Mouse (Mus musculus): ENCODE results near the gene Bet1l.
A peak's percentile ranks its signal among the peaks of the same experiment; 100 is the strongest.

Gene Bet1l

DNA sequence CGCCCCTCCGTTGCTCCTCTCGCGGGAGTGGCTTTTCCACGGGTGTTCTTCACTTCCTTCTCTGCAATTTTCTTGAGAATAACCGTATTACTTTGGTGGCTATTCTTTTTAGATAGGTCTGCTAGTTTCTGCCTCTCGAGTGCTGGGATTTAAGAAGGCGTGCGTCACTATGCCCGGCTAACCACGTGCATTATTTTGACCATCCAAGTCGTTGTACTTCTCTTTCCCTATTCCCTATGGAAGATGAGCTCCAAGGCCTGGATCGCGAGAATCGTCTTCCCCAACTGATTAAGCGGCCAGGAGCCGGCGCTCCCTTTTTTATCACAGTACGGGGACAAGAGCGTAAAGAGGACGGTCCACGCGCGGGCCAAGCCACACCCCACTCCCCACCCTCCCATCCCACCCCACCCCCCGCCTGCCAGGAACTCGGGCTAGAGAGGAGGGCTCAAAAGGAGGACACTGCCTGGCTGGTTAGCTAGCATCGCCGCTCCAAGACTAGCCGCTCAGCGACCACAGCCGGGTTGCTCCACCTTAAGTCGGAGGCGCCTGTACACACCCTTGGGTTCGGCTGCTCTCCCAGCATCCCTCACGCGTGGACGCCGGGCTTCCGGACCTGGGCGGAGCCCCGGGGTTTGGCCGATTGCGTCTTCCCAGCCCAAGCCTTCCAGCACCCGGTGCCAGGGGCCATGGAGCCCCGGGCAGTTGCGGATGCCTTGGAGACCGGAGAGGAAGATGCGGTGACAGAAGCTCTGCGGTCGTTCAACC, 410 bp downstream of the Bet1l start, which contains the start of gene Ric8a:
TSS of gene Ric8a (plus strand) at position 173 of the 765 bp plus-strand sequence.
- DNase-seq = peak; percentile 82

DNA sequence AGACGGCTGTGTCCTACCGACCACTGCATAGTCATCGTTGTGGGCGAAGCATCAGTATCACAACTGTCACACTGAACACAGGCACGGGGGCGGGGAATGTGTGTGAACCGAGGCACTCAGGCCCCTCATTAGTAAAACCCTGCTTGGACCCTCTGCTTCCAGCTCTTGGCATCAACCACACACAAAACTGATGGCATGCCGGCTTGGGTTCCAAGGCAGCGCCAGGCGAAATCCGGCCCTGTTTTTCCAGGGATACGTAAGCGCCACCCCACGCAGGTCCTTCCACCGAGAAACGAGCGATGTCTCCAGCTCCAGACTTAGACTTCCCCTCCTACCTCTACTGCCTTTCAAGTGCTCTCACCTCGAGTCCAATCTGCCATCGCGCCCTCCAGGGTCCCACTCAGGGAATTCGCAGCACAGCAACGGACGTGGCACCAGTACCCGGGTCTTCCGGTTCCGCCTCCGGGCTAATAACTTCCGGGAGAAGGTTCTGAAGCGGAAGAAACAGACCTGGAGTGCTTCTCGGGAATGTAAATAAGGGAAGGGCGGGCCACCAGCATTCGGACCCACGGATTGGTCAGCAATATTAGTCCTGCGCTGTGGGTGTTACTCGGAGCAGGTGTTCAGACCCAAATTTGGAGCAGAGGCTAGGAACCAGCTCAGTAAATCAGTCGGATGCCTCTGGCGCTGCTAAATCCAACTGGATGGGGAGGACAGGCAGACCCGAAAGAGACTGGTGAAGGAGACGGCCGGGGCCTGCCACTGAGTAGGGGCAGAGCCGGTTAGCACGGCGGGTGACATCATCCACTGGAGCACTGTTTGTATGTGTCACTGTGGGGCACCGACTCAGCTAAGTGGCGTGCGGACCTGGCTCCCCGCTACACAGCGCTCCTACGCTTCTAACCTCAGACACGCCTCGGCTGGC, 1.3 kb downstream of the Bet1l start, which contains the start of gene Gm45785:
TSS of gene Gm45785 (minus strand) at position 472 of the 925 bp plus-strand sequence.
- peak; percentile 76 for DNase-seq

- no peak for DNase-seq
Measured at GRCm38 (mm10) chr7:140855181-140855580, 2.2 kb downstream of the Bet1l start.

DNA sequence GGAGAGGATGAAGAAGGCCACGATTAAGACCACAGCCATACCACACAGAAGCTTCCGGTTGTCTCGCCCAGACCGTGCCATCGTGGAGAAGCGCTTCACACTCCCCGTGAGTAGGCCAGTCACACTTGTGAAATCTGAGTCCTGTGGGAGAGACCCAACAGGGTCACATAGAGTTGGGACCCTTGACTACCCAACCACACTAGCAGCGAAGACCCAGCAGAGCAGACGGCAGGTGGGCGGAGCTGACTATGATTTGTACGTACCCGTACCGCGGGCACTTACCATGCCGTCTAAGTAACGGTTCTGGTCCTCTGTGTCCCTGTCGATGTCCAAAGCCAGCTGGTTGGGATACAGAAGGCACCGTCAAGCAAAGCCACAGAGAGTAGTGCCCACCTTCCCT, 2.9 kb downstream of the Bet1l start:
- no peak for DNase-seq

GRCm38 (mm10) chr7:140853386-140853785, 4.0 kb downstream of the Bet1l start:
- DNase-seq = no peak

- DNase-seq = no peak
Measured at GRCm38 (mm10) chr7:140851916-140852315, 5.5 kb downstream of the Bet1l start.

- DNase-seq = no peak
Measured at GRCm38 (mm10) chr7:140848591-140848990, 8.8 kb downstream of the Bet1l start.

DNA sequence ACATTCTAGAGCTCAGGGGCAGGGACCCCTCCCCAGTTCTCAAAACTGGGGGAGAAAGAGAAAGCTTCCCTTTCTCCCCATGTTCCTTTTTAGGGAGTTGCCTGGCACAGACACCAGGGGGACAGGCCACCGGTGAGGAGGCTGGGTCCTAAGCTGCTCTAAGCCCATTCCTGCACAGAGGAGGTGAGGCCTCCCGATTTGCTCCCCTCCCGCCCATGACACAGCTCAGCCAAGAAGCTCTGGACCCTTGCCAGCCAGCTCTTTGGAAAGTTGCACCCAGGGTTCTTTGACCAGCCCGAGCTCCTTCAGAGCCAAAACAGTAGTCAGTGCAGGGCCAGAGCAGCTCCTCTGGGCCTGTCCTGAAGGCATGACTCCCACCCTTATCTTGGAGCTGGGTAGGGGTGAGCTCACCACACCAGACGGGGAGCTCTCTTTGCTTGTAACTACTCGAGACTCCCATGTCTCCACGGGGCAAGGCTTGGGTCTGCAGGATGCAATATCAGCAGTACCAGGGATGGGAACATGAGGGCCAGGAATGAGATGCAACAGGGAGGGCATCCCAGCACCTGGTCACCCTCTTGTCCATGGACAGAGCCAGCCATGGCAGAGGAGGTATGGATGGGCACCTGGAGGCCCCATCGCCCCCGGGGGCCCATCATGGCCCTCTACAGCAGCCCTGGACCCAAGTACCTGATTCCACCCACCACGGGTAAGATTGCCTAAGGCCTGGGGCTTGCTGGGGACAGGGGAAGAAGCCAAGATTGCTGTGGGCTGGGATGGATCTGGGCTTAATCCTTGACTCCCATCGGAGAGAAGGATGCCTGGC, 9.4 kb downstream of the Bet1l start, which contains the start of gene Odf3:
TSS of gene Odf3 (plus strand) at position 51 of the 826 bp plus-strand sequence.
- DNase-seq = peak; percentile 56

DNA sequence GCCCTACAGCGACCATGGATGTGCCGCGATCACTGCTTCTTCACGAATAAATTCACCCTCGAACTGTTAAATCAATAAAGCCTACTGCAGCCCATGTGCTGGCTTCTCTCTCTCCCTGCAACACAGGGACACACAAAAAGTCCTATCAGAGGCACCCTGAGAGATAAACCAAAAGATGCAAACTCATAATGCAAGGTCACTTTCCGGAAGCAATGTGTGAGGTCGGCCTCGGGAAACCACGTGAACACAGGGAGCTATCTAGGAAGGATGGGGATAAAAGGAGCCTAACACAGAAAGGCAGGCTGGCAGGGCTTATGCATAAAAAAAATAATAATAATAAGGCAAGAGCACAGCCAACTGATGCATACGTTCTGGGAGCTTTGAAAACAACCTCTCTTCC, 10.7 kb downstream of the Bet1l start:
- DNase-seq = no peak

GRCm38 (mm10) chr7:140845683-140846082, 11.7 kb downstream of the Bet1l start:
- no peak for DNase-seq

DNA sequence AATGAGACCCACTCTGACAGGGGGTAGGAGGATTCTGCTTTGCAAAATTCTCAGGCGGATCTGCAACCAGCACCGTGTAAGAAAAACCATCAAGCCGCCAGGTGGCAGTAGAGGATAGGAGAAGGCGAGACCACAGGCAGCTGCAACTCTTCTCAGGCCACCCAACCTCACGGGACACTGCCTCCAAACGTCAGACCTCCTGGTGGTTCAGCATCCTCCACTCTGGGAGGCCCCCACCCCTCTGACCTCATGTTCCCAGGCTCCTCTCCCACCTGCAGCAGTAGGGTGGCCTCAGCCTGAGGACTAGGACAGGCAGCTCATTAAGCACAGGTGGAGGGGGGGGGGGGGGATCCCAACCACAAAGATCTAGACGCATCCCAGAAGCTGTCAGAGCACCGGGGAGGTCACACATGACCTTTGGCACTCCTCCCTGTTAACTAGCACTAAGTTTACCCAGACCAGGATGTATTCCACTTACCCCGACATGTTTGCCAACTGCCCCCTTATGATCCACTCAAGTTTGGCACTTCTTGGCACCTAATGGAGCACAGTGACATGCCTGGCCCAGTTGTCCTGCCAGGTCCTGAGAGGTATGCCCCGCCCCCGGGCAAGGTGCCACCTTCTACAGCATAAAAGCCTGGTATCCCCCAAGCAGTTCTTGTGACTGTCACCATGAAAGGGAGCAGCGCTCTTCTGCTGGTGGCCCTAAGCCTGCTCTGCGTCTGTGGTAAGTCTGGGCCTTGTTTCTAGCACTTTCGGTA, 12.3 kb downstream of the Bet1l start, which contains the start of gene Scgb1c1:
TSS of gene Scgb1c1 (plus strand) at position 643 of the 761 bp plus-strand sequence.
- peak; percentile 96 for DNase-seq

DNA sequence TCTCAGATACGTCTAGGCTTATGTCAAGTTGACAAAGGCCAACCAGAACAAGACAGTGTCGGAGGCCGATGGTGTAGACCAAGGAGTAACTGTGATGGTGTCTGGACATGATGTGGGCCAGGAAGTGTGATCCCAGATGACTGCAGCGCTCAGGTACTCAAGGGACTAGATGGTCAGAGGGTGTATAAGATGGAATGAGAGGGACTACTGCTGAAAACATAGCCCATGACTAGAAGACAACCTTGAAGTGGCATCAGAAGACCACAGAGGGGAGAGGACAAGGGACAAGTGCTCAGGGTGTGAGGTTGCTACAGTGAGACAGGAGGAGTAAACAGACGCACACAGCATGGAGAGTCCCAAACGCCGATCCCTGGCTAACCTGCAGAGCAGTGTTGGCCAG, 13.6 kb downstream of the Bet1l start:
- DNase-seq = no peak

DNA sequence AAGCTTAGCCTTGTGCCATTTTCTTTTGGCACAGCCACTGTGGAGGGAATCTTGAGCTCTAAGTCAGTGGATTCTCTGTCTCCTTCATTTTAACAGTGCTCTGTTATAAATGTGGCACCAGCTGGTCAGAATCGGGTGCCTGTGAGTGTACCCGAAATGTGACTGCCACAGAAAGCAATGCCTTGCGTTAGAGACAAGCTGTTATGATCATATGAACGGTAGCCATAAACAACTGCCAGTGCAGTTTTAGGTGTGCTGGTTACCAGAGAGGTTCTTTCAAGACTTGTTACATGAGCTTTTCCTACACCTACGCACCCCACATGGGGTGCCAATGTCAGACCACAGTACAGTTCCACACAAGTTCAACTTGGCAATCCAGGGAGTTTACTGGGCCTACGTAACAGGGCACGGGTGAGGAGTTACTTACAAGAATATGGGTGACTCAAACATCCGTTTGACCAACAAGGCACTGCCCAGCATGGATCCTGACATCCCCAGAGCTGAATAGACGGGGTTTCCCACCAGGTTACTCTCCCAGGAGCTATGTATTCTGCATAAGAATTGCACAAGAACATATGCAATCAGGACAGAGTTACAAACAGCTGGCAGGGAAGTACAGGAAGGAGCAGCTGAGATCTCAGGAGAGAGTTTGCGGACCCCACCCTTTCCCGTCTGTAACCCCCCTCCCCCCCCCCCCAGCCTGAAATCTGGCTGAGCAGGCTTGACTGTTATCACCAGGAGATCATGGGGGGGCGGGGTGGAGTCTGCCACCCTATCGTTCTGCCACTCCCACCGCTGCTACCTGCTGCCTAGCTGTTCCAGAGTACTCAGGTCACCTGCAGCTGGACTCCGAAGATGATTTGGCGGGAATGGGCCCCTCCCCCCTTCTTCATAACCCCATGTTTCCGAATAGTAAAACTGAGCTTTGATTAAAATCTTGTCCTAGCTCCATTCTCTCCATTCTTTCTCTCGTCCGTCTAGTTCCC, 16.3 kb downstream of the Bet1l start:
- no peak for DNase-seq

GRCm38 (mm10) chr7:140839556-140839955, 17.8 kb downstream of the Bet1l start:
- no peak for DNase-seq

DNA sequence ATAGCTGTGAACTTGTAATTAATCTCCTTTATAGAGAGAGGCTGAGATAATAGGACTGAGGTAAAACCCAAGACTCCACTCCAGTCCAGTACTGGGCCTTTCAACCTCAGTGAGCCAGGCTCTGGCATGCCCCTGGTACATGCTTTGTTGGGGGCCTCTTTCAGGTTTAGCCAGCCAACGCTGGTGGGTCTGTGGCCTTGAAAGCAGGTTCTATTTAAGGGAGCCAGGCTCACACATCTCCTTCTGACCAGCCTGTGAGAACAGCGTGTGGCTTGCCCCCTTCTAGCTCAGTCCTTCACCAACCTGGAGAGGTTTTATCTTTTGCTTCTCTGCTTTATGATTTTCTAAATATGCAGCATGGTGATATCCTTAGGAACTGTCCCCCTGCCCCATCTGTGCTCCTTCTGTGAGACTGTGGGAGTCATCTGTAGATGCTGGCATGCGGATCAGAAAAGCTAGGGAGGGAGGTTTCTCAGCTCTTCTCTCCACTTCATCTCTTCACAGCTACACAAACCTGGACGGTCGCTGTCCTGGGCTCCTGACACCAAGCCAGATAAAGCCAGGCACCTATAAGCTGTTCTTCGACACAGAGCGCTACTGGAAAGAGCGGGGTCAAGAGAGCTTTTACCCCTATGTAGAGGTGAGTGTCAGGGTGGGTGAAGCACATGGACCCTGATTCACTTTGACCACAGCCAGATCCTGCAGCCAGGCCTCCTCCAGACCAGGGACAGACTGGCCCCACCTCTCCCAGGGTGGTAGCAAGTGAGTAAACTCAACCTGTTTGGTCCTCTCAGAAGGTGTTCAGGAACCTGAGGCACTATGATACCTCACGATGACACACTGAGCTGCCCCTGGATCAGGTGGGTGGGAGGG, 20.9 kb downstream of the Bet1l start:
- no peak for DNase-seq

DNA sequence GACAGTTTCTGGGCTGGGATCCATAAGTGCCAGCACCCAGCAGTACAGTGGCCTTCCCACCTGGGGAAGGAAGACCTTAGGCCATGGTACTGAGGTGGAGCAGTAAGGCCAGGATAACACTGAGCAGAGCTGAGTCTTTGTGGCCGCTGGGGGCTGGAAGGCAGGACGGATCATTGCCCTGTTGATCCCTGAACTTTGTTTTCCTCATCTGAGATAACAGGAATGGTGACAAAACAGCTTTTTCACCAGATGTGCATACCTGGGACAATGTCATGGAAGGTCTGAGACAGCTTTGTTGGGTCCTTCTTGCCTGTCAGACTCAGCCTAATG, 21.7 kb downstream of the Bet1l start:
- no peak for DNase-seq

DNA sequence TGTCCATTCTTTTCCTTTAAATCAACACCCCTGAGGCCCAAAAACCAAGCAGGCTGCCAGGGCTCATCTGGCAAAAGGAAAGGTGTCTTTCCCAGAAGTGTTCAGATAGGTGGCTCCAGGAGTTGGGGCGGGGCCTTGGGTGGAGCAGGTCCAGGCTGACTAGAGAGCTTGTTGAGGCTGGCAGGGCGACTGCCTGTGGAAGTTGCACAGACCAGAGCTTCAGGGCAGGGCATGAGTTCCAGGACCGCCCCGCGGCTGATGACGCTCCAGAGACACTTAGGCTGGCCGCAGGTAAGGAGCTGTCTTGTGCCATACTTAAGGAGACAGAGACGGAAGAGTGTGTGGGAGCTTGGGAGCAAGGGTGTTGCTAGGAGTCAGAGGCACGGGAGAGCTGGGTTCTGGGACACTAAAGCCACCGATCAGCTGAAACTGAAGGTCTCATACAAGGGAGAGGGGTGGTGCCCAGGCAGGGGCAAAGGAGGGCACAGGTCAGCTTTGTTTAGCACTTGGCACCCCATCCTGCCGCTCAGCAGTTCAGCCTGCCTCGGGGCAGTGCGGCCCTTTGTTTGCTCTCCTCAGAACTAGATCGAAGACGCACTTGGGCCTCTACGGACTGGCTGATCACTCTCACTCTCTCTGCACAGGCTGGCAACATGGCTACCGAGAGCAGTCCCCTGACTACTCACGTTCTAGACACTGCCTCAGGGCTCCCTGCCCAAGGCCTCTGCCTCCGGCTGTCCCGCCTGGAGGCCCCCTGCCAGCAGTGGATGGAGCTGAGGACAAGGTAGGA, 22.2 kb downstream of the Bet1l start, which contains the start of gene Urah:
TSS of gene Urah (plus strand) at position 51 of the 790 bp plus-strand sequence.
- no peak for DNase-seq

- no peak for DNase-seq
Measured at GRCm38 (mm10) chr7:140833341-140833740, 24.0 kb downstream of the Bet1l start.

DNA sequence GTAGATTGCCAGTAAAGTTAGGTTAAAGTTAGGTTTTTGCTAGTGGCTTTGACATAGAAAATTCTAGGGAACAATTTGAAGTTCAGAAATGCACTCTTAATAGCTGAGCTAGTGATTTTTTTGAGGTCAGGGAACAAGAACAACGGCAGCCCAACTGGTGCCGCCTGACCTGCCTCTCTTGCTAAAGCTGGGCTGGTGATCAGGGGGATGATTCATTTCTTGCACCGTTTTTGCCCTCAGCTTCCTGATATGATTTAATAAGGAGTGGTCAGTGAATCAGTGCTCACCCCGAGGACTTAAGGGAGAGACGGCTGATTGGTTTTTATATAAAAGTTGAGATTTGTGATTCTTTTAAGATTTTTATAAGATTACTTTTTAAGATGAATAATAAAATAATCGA, 25.9 kb downstream of the Bet1l start:
- DNase-seq = no peak
